Comparison of ENCODE assay signal across 21 mouse cellular contexts in genomic region chr12:7512579-7513248, GRCm38 (mm10).
"Had no signal": no experiment of that assay in that cellular context is flagged by ENCODE, and none has a peak within 500 bp of the region (broad histone marks: within the 10 kb centered on the region; RNA-seq: fewer than 3 reads in every experiment).

No protein-coding gene starts in this region.

- H3K4me3 ChIP-seq: layer of hippocampus, adult 2 months; limb, embryonic 10.5 days; limb, embryonic 13.5 days; liver, embryonic 12.5 days; liver, embryonic 15.5 days; lung, embryonic 15.5 days had no signal

- H3K9me3 ChIP-seq: limb, embryonic 10.5 days; limb, embryonic 13.5 days; liver, embryonic 12.5 days; liver, embryonic 15.5 days; lung, embryonic 15.5 days had no signal

- H3K36me3 ChIP-seq: limb, embryonic 10.5 days; limb, embryonic 13.5 days; liver, embryonic 12.5 days; liver, embryonic 15.5 days; lung, embryonic 15.5 days had no signal

- DNase-seq: kidney, postnatal 25 days; layer of hippocampus, adult 9-11 months; liver; lung, adult 18-20 months; lung, postnatal 14 days; lung, postnatal 4 days; right cerebral cortex, adult 18-20 months; right cerebral cortex, postnatal 14 days; right cerebral cortex, postnatal 4 days; thymus, adult 2 months; thymus, postnatal 14 days; thymus, postnatal 4 days had no signal

- ATAC-seq: liver, embryonic 12.5 days had no signal

- H3K27ac ChIP-seq: kidney, postnatal 0 days; layer of hippocampus, adult 2 months; limb, embryonic 10.5 days; limb, embryonic 13.5 days; liver, embryonic 12.5 days; liver, embryonic 15.5 days; lung, embryonic 15.5 days; stomach, postnatal 0 days had no signal

- H3K27me3 ChIP-seq: limb, embryonic 13.5 days; liver, embryonic 12.5 days; liver, embryonic 15.5 days; lung, embryonic 15.5 days had no signal

- H3K4me2 ChIP-seq: limb, embryonic 13.5 days; liver, embryonic 12.5 days; liver, embryonic 15.5 days; lung, embryonic 15.5 days; midbrain, embryonic 11.5 days had no signal

- H3K9ac ChIP-seq: limb, embryonic 13.5 days; liver, embryonic 12.5 days; liver, embryonic 15.5 days; lung, embryonic 15.5 days had no signal

- H3K4me1 ChIP-seq: limb, embryonic 10.5 days; limb, embryonic 13.5 days; liver, embryonic 12.5 days; liver, embryonic 15.5 days; lung, embryonic 15.5 days had no signal
